Mouse (Mus musculus): Measurements from ENCODE around the gene Gm16503. TPM values are rescaled to one million over a fixed set of nuclear protein-coding genes. Genes with fewer than 3 reads are reported as not detected.

The Gm16503 gene
- total and polyA plus RNA-seq, 3 experiments, result 0.14 to 0.27 TPM; not detected in 1

DNA sequence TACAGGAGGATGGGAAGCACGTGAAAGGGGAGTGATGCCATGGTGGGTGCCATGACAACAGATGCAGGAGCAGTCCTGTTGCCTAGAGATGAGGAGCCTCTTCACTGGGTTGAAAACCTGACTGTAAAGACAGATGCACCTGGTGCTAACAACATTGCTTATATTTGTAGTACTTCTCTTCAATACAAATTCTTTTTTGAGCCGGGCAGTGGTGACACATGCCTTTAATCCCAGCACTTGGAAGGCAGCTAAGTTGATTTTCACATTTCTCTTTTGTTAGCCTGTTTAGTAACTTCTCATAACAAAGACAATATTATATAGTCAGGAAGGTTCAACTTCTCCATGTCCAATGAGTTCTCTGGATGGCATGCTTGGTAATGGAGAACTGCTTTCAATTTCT, 21.0 kb upstream of the Gm16503 start:
- no peak overlapping the region for H3K27ac ChIP-seq (ENCODE audit: control insufficient read depth, low read depth, low read length)
- DNase-seq (ENCODE audit: low read depth, low spot score), result no peak
- H3K9ac ChIP-seq (ENCODE audit: control insufficient read depth, low read depth, low read length, poor library complexity, severe bottlenecking), result no peak overlapping the region
- no peaks in the 10 kb centered on the region for H3K36me3 ChIP-seq (ENCODE audit: control insufficient read depth in 1 of 2, insufficient read depth in 2 of 2, low read length in 2 of 2)
- H3K27me3 ChIP-seq (ENCODE audit: control insufficient read depth in 1 of 2, insufficient read depth in 2 of 2, low read length in 2 of 2), result no peaks in the 10 kb centered on the region
- no peaks in the 10 kb centered on the region for H3K9me3 ChIP-seq (replicated peaks; ENCODE audit: insufficient read depth, low read length)
- H3K4me1 ChIP-seq (ENCODE audit: control insufficient read depth in 1 of 2, insufficient read depth in 2 of 2, low read length in 2 of 2), result no peaks in the 10 kb centered on the region
- TF ChIP-seq SMC3 (IDR thresholded peaks at IDR 0.05; ENCODE audit: low read depth, low read length), result no peak
- no peak for TF ChIP-seq RAD21 (IDR thresholded peaks at IDR 0.05; ENCODE audit: low read depth, low read length)
- no peak for TF ChIP-seq MAX (IDR thresholded peaks at IDR 0.05; ENCODE audit: low read length)
- no peak for TF ChIP-seq CTCF (IDR thresholded peaks at IDR 0.05 in 2 of 3, conservative IDR thresholded peaks at IDR 0.05 in 1 of 3; ENCODE audit: control insufficient read depth in 1 of 3, insufficient read depth in 1 of 3, low read depth in 2 of 3, low read length in 3 of 3, poor library complexity in 1 of 3, severe bottlenecking in 1 of 3)
- no peak for TF ChIP-seq E2F4 (IDR thresholded peaks at IDR 0.05; ENCODE audit: borderline replicate concordance, low read depth, low read length)
- H3K79me2 ChIP-seq (ENCODE audit: control insufficient read depth, insufficient read depth, low read length, poor library complexity), result no peaks in the 10 kb centered on the region
- H3K4me3 ChIP-seq (ENCODE audit: control insufficient read depth in 1 of 2, insufficient read depth in 1 of 2, low read depth in 2 of 2, low read length in 2 of 2), result no peak overlapping the region

DNA sequence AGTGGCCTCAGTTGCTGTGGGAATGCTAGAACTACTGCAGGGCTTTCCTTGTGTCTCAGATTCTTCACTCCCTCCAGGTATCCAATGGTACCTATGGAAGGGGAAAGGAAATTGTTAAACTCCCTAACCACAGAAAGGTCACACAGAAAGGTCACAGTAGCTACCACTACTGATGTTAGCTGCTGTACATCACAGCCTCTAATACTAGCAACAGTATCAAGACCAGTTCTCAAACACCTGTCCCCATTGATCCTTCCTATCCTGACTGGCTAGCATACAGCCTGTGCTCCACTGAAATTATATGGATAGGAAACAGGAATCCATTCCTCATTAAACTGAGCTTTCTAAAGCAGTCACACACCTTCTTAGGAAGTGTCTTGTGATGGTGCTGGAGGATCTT, 19.9 kb upstream of the Gm16503 start:
- H3K36me3 ChIP-seq (ENCODE audit: control insufficient read depth in 1 of 2, insufficient read depth in 2 of 2, low read length in 2 of 2), result no peaks in the 10 kb centered on the region
- no peak overlapping the region for H3K9ac ChIP-seq (ENCODE audit: control insufficient read depth, low read depth, low read length, poor library complexity, severe bottlenecking)
- no peak for TF ChIP-seq GATA1 (IDR thresholded peaks at IDR 0.05; ENCODE audit: low read depth, low read length)
- no peak for TF ChIP-seq JUND (IDR thresholded peaks at IDR 0.05; ENCODE audit: low read depth, low read length)
- TF ChIP-seq UBTF (IDR thresholded peaks at IDR 0.05; ENCODE audit: borderline replicate concordance, insufficient read depth, low read depth, low read length), result no peak
- no peak for TF ChIP-seq MEF2A (IDR thresholded peaks at IDR 0.05; ENCODE audit: extremely low read depth, insufficient replicate concordance, low read depth, low read length, poor library complexity, severe bottlenecking)
- TF ChIP-seq CHD1 (IDR thresholded peaks at IDR 0.05; ENCODE audit: low read depth, low read length), result no peak
- TF ChIP-seq ZKSCAN1 (IDR thresholded peaks at IDR 0.05; ENCODE audit: low read depth, low read length), result no peak
- no peak for TF ChIP-seq MAX (IDR thresholded peaks at IDR 0.05; ENCODE audit: low read length)
- no peak for TF ChIP-seq KAT2A (conservative IDR thresholded peaks at IDR 0.05; ENCODE audit: low read depth, low read length)
- TF ChIP-seq ELF1 (IDR thresholded peaks at IDR 0.05; ENCODE audit: low read depth, low read length), result no peak
- no peak for TF ChIP-seq MYB (IDR thresholded peaks at IDR 0.05; ENCODE audit: low read depth, low read length)
- no peak for TF ChIP-seq MXI1 (IDR thresholded peaks at IDR 0.05; ENCODE audit: low read depth, low read length)
- H3K27ac ChIP-seq (ENCODE audit: control insufficient read depth, low read depth, low read length), result no peak overlapping the region
- H3K9me3 ChIP-seq (replicated peaks; ENCODE audit: insufficient read depth, low read length), result no peaks in the 10 kb centered on the region
- DNase-seq (ENCODE audit: low read depth, low spot score), result no peak
- no peaks in the 10 kb centered on the region for H3K27me3 ChIP-seq (ENCODE audit: control insufficient read depth in 1 of 2, insufficient read depth in 2 of 2, low read length in 2 of 2)
- H3K4me3 ChIP-seq (ENCODE audit: control insufficient read depth in 1 of 2, insufficient read depth in 1 of 2, low read depth in 2 of 2, low read length in 2 of 2), result no peak overlapping the region
- H3K4me1 ChIP-seq (ENCODE audit: control insufficient read depth in 1 of 2, insufficient read depth in 2 of 2, low read length in 2 of 2), result no peaks in the 10 kb centered on the region
- no peaks in the 10 kb centered on the region for H3K79me2 ChIP-seq (ENCODE audit: control insufficient read depth, insufficient read depth, low read length, poor library complexity)

DNA sequence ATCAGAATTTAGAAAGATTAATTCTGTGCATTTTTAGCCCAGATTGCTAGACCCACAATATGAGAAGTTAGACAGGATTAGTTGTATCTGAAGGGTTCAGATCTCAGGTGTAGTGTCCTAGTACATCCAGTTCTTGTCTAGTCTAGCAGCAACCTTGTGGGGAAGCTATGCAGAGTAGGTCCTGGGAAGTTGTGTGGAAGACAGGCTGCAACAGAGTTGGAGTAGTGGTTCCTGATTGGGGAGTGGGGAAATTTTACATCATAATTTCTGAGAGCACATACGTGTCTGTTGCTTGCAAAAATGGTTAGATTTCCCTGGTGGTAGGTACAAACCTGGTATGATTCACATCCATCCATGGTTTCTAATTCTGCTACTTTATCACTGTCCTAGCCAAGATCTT, 14.9 kb upstream of the Gm16503 start:
- Histone ChIP-seq H3K27ac (ENCODE audit: control insufficient read depth, low read depth, low read length) (no peak overlapping the region), H3K9ac (ENCODE audit: control insufficient read depth, low read depth, low read length, poor library complexity, severe bottlenecking) (no peak overlapping the region), H3K4me3 (ENCODE audit: control insufficient read depth in 1 of 2, insufficient read depth in 1 of 2, low read depth in 2 of 2, low read length in 2 of 2) (no peak overlapping the region), H3K4me1 (ENCODE audit: control insufficient read depth in 1 of 2, insufficient read depth in 2 of 2, low read length in 2 of 2) (no peaks in the 10 kb centered on the region), H3K79me2 (ENCODE audit: control insufficient read depth, insufficient read depth, low read length, poor library complexity) (no peaks in the 10 kb centered on the region), H3K9me3 (replicated peaks; ENCODE audit: insufficient read depth, low read length) (no peaks in the 10 kb centered on the region), H3K27me3 (ENCODE audit: control insufficient read depth in 1 of 2, insufficient read depth in 2 of 2, low read length in 2 of 2) (no peaks in the 10 kb centered on the region), H3K36me3 (ENCODE audit: control insufficient read depth in 1 of 2, insufficient read depth in 2 of 2, low read length in 2 of 2) (no peaks in the 10 kb centered on the region)
- TF ChIP-seq ETS1 (IDR thresholded peaks at IDR 0.05; ENCODE audit: low read depth, low read length) (no peak), KAT2A (conservative IDR thresholded peaks at IDR 0.05; ENCODE audit: low read depth, low read length) (no peak), HCFC1 (IDR thresholded peaks at IDR 0.05; ENCODE audit: low read depth, low read length) (no peak), CTCF (IDR thresholded peaks at IDR 0.05 in 2 of 3, conservative IDR thresholded peaks at IDR 0.05 in 1 of 3; ENCODE audit: control insufficient read depth in 1 of 3, insufficient read depth in 1 of 3, low read depth in 2 of 3, low read length in 3 of 3, poor library complexity in 1 of 3, severe bottlenecking in 1 of 3) (no peak), EP300 (IDR thresholded peaks at IDR 0.05; ENCODE audit: low read depth in 1 of 2, low read length in 2 of 2) (no peak), RAD21 (IDR thresholded peaks at IDR 0.05; ENCODE audit: low read depth, low read length) (no peak), NELFE (IDR thresholded peaks at IDR 0.05; ENCODE audit: low read depth, low read length) (no peak), ZMIZ1 (IDR thresholded peaks at IDR 0.05; ENCODE audit: low read depth, low read length) (no peak), POLR2AphosphoS5 (IDR thresholded peaks at IDR 0.05; ENCODE audit: borderline replicate concordance, low read depth, low read length) (no peak)
- DNase-seq (ENCODE audit: low read depth, low spot score), result no peak
